Mouse (Mus musculus) heart, embryonic 11.5 days (tissue): ENCODE results near the gene Galp. TPM values are rescaled to one million over a fixed set of nuclear protein-coding genes. Genes with fewer than 3 reads are reported as not detected.
"Not testable (repeated sequence)": the region's sequence is repeated elsewhere in the genome, so short reads cannot be mapped to it uniquely, and the experiment has no call there.

Experiments used
- ATAC-seq: fragments of 200-750 bp; cut with Nextera tagmentation; replicated peaks from 2 replicates; pipeline ENCODE4 v1.8.0; 2017; ENCODE audit warnings: moderate library complexity; ENCODE audit not compliant: insufficient number of reproducible peaks, low FRiP score, low TSS enrichment
- H3K27ac ChIP-seq: fragments of 300-500 bp; sonication (generic); 2 replicates; pipeline ENCODE4 v1.5.1; 2014; ENCODE audit warnings: mild to moderate bottlenecking, low read depth, low read length
- H3K27me3 ChIP-seq: fragments of 300-500 bp; sonication (generic); 2 replicates; pipeline ENCODE4 v1.6.1; 2014; ENCODE audit warnings: mild to moderate bottlenecking, low read length, mixed read lengths; ENCODE audit not compliant: control insufficient read depth, insufficient read depth
- H3K36me3 ChIP-seq: fragments of 300-500 bp; sonication (generic); 2 replicates; pipeline ENCODE4 v1.6.1; 2014; ENCODE audit warnings: mild to moderate bottlenecking, low read length, moderate library complexity, mixed read lengths; ENCODE audit not compliant: control insufficient read depth, insufficient read depth
- H3K4me1 ChIP-seq: fragments of 300-500 bp; sonication (generic); 2 replicates; pipeline ENCODE4 v1.6.1; 2014; ENCODE audit warnings: low read length; ENCODE audit not compliant: control insufficient read depth, insufficient read depth
- H3K4me2 ChIP-seq: fragments of 300-500 bp; sonication (generic); 2 replicates; pipeline ENCODE4 v1.6.1; 2014; ENCODE audit warnings: mild to moderate bottlenecking, moderate library complexity
- H3K4me3 ChIP-seq: fragments of 300-500 bp; sonication (generic); 2 replicates; pipeline ENCODE4 v1.5.1; 2014; ENCODE audit warnings: low read depth, low read length
- H3K9ac ChIP-seq: fragments of 300-500 bp; sonication (generic); 2 replicates; pipeline ENCODE4 v1.6.1; 2014; ENCODE audit warnings: mild to moderate bottlenecking, low read depth, low read length, moderate library complexity
- H3K9me3 ChIP-seq: fragments of 300-500 bp; sonication (generic); replicated peaks from 2 replicates; pipeline ENCODE4 v1.6.1; 2016; ENCODE audit warnings: low read length; ENCODE audit not compliant: control insufficient read depth
- WGBS: fragments of 180-500 bp; shearing (Covaris S2); extraction: QIAGEN DNeasy Blood & Tissue Kit; methylation state at CpG from one replicate; pipeline ENCODE4 v1.1.7; 2014; ENCODE audit not compliant: insufficient replicate concordance; 5-methylcytosine and 5-hydroxymethylcytosine counted together
- polyA plus RNA-seq: library from polyadenylated mRNA; unstranded; fragments of >200 nt; fragmentation: Nextera tagmentation; extraction: Ambion mirVana; gene quantifications from 2 replicates; pipeline ENCODE4 v1.2.1, GENCODE M21; 2014

The Galp gene
- polyA plus RNA-seq, 1 experiment from 2014 or later = not detected

DNA sequence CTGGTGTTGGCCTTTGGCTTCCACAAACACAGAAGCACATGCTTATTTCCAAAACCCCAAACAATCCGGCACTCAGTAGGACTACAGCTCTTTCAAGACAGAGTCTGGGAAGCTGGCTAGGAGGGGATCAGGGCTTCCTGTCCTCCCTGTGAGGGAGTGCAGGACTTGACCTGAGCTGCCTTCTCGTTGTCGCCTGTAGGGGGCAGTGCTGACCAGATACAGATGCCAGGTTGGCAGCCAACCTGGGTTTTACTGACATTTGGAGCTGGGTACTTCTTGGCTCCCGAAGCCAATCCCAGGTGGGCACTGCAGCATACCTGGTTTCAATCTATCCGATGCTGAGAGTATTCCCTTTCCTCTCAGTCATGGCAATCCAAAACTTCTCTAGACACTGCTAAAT is 16.3 kb downstream of the Galp start:
- H3K4me3 ChIP-seq = no peak overlapping the region
- no peak overlapping the region for H3K4me2 ChIP-seq
- no peaks in the 10 kb centered on the region for H3K9me3 ChIP-seq
- no peaks in the 10 kb centered on the region for H3K27me3 ChIP-seq
- no peak overlapping the region for H3K9ac ChIP-seq
- no peaks in the 10 kb centered on the region for H3K36me3 ChIP-seq
- no peak overlapping the region for H3K27ac ChIP-seq
- ATAC-seq = no peak
- WGBS = 38% methylated on average over 5 of the region's 5 CpGs
- no peaks in the 10 kb centered on the region for H3K4me1 ChIP-seq

DNA sequence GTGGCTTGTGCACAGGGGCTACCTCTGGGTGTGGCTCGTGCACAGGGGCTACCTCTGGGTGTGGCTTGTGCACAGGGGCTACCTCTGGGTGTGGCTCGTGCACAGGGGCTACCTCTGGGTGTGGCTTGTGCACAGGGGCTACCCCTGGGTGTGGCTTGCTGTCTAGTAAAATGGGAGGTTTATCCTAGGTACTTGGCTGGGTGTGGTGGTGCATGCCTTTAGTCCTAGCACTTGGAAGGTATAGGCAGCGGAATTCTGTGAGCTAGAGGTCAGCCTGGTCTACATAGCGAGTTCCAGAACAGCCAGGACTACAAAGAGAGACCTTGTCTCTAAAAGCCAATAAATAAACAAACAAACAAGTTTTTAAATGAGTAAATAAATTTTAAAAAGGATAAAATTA is 17.8 kb downstream of the Galp start:
- 63% methylated on average over 4 of the region's 4 CpGs for WGBS
- not testable (repeated sequence) for H3K9ac ChIP-seq, H3K27ac ChIP-seq, H3K9me3 ChIP-seq, H3K4me2 ChIP-seq, H3K4me1 ChIP-seq, H3K36me3 ChIP-seq, ATAC-seq, H3K27me3 ChIP-seq, H3K4me3 ChIP-seq

GRCm38 (mm10) chr7:6220147-6220546 is 23.3 kb downstream of the Galp start:
- WGBS = 39% methylated on average over 3 of the region's 3 CpGs
- 0 out of 2 replicates have a peak, but pooled peaks cover 3% of the 10 kb centered on the region for H3K9me3 ChIP-seq
- no peaks in the 10 kb centered on the region for H3K36me3 ChIP-seq
- H3K4me2 ChIP-seq = no peak overlapping the region
- no peaks in the 10 kb centered on the region for H3K27me3 ChIP-seq
- H3K4me1 ChIP-seq = no peaks in the 10 kb centered on the region
- H3K27ac ChIP-seq = no peak overlapping the region
- no peak overlapping the region for H3K9ac ChIP-seq
- no peak overlapping the region for H3K4me3 ChIP-seq
- no peak for ATAC-seq

DNA sequence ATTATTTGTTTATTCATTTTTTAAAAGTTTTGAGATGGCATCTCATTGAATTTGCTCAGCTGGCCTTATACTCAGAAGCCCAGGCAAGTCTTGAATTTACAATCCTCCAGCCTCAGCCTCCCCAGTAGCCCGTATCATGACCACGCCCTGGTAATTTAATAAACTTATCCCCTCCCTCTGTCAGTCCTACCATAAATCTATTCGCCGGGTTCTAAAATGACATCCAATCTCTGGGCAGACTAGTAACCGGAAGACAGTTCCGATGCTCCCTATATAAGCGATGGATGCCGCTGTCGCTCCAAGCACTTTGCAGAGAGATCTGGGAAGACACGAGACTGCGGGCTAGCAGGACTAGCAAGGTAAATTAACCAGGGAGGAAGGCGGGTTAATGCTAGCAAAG is 25.1 kb downstream of the Galp start, which contains the start of gene Zscan5b:
Gene Zscan5b (plus strand): TSS at position 301 of the 400 bp plus-strand sequence.
- Histone ChIP-seq H3K4me3 (no peak within 1 kb of the TSS), H3K9ac (no peak within 1 kb of the TSS), H3K27me3 (no peaks in the 10 kb centered on the region), H3K4me1 (no peaks in the 10 kb centered on the region), H3K4me2 (no peak within 1 kb of the TSS), H3K9me3 (0 out of 2 replicates have a peak, but pooled peaks cover 3% of the 10 kb centered on the region), H3K27ac (no peak within 1 kb of the TSS), H3K36me3 (no peaks in the 10 kb centered on the region)
- ATAC-seq = no peak
- 87% methylated on average over 12 of the region's 12 CpGs for WGBS

- ATAC-seq, H3K4me1 ChIP-seq, H3K9ac ChIP-seq, H3K4me3 ChIP-seq, H3K27ac ChIP-seq, H3K36me3 ChIP-seq, H3K4me2 ChIP-seq, H3K27me3 ChIP-seq: not testable (repeated sequence)
- 57% methylated on average over 8 of the region's 8 CpGs for WGBS
- peaks cover 14% of the 10 kb centered on the region for H3K9me3 ChIP-seq
Measured at GRCm38 (mm10) chr7:6228491-6228890, 31.6 kb downstream of the Galp start.

- WGBS = 46% methylated on average over 11 of the region's 11 CpGs
- H3K4me2 ChIP-seq = no peak overlapping the region
Measured at GRCm38 (mm10) chr7:6239787-6240186, 42.9 kb downstream of the Galp start.

DNA sequence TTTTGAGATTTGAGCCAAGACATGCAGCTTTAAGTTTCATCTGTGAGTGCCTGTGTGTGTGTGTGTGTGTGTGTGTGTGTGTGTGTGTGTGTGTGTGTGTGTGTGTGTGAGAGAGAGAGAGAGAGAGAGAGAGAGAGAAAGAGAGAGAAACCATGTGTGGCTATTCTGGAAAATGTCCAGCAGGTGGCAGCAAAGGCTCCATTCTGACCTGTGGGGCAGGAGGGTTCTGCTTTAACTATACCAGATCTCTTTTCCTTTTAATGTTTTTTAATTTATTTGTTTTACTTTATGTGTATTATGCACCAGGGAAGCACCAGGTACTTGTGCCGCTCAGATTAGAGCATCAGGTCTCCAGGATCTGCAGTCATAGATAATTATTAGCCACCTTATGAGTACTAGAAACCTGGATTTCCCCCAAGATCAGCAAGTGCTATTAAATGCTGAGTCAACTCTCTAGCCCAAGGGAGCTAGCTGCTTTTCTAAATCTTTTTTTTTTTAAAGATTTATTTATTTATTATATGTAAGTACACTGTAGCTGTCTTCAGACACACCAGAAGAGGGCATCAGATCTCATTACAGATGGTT is 44.0 kb downstream of the Galp start:
- H3K4me2 ChIP-seq, H3K4me3 ChIP-seq, ATAC-seq, H3K9ac ChIP-seq, H3K36me3 ChIP-seq, H3K4me1 ChIP-seq, H3K27me3 ChIP-seq, H3K9me3 ChIP-seq, H3K27ac ChIP-seq: not testable (repeated sequence)
- 21% methylated on average over 1 of the region's 1 CpGs for WGBS

More at GRCm38 (mm10) chr7:6239787-6240186, 42.9 kb downstream of the Galp start:
- no peak overlapping the region for H3K9ac ChIP-seq
- H3K27ac ChIP-seq = no peak overlapping the region
- no peak overlapping the region for H3K4me3 ChIP-seq
- no peaks in the 10 kb centered on the region for H3K27me3 ChIP-seq
- H3K4me1 ChIP-seq = no peaks in the 10 kb centered on the region
- H3K36me3 ChIP-seq = no peaks in the 10 kb centered on the region
- H3K9me3 ChIP-seq = no peaks in the 10 kb centered on the region
- no peak for ATAC-seq

- WGBS = 35% methylated on average over 11 of the region's 11 CpGs
- no peak overlapping the region for H3K27ac ChIP-seq
Measured at GRCm38 (mm10) chr7:6244361-6245292, 47.7 kb downstream of the Galp start.

More at GRCm38 (mm10) chr7:6244361-6245292, 47.7 kb downstream of the Galp start:
- H3K27me3 ChIP-seq = no peaks in the 10 kb centered on the region
- H3K4me3 ChIP-seq = no peak overlapping the region
- no peak overlapping the region for H3K4me2 ChIP-seq
- no peaks in the 10 kb centered on the region for H3K36me3 ChIP-seq
- H3K9me3 ChIP-seq = 0 out of 2 replicates have a peak, but pooled peaks cover 2% of the 10 kb centered on the region
- no peak overlapping the region for H3K9ac ChIP-seq
- no peaks in the 10 kb centered on the region for H3K4me1 ChIP-seq
- no peak for ATAC-seq
